Mouse (Mus musculus) stomach, postnatal 0 days (tissue): ENCODE results near the gene Sucla2.

Experiments used
- CTCF ChIP-seq: IDR thresholded peaks from 2 replicates; pipeline ENCODE4 v1.5.1; 2016; ENCODE audit warnings: antibody characterized with exemption, low read depth, mild to moderate bottlenecking, moderate library complexity
- EP300 ChIP-seq: optimal IDR thresholded peaks from 2 replicates; pipeline ENCODE3; 2016; ENCODE audit warnings: antibody characterized with exemption

DNA sequence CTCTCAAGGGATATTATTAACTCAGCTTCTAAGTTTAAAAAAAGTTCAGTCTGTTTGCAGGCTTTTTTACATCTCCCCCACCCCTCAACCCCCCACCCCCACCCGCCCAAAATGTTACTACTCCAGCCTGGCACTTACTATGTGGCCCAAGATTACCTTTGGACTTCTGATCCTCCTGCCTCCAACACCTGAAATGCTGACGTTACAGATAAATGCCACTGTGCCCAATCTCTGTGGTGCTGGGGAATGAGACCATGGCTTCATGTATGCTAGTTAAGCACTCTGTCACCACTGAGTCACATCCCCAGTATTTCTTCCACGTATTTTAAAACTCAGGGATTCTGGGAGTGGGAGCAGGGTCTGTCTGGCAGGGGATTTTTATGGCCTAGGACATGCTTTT lies 25.2 kb downstream of the Sucla2 start:
- TF ChIP-seq CTCF = no peak
- no peak for TF ChIP-seq EP300
